ENCODE assay signal across 20 mouse cellular contexts in genomic region chr19:25308156-25308555, GRCm38 (mm10).
A peak's percentile ranks its signal among the peaks of the same experiment; 100 is the strongest.
DNase-seq lines count a peak whose midpoint lies in the region; ATAC-seq and TF ChIP-seq lines count a peak whose summit lies in the region.
"Had no signal": no experiment of that assay in that cellular context is flagged by ENCODE, and none has a peak within 500 bp of the region (broad histone marks: within the 10 kb centered on the region; RNA-seq: fewer than 3 reads in every experiment).

No protein-coding gene starts in this region.

- TF ChIP-seq CTCF in lung, embryonic 14.5 days (IDR thresholded peaks at IDR 0.05; ENCODE audit: low read depth), result no peak

- H3K4me3 ChIP-seq in heart, embryonic 10.5 days, result peak overlapping the region; percentile 40; the same call in 1 of the 2 replicates
- no peak overlapping the region for H3K4me3 ChIP-seq in heart, embryonic 14.5 days (ENCODE audit: control insufficient read depth in 1 of 2, insufficient read depth in 1 of 2, low read depth in 1 of 2, low read length in 2 of 2)
- H3K4me3 ChIP-seq in hindbrain, embryonic 13.5 days, result no peak overlapping the region
- H3K4me3 ChIP-seq in hindbrain, embryonic 12.5 days, result no peak overlapping the region
- no peak overlapping the region for H3K4me3 ChIP-seq in lung, embryonic 14.5 days (ENCODE audit: low read depth, low read length)
- H3K4me3 ChIP-seq: embryonic facial prominence, embryonic 13.5 days; forebrain, embryonic 12.5 days; hindbrain, embryonic 10.5 days had no signal

- WGBS in heart, embryonic 10.5 days, result 32% methylated on average over 2 of the region's 2 CpGs
- 23% methylated on average over 2 of the region's 2 CpGs for WGBS in heart, embryonic 14.5 days
- 60% methylated on average over 2 of the region's 2 CpGs for WGBS in hindbrain, embryonic 13.5 days
- WGBS in hindbrain, embryonic 12.5 days, result 41% methylated on average over 2 of the region's 2 CpGs
- WGBS in lung, embryonic 14.5 days, result 19% methylated on average over 2 of the region's 2 CpGs

- H3K27me3 ChIP-seq in heart, embryonic 10.5 days (ENCODE audit: insufficient read depth, poor library complexity, severe bottlenecking), result no peaks in the 10 kb centered on the region
- H3K27me3 ChIP-seq in heart, embryonic 14.5 days (ENCODE audit: control insufficient read depth, insufficient read depth, low read length), result 0 out of 2 replicates have a peak, but pooled peaks cover 3% of the 10 kb centered on the region
- H3K27me3 ChIP-seq in hindbrain, embryonic 13.5 days, result 0 out of 2 replicates have a peak, but pooled peaks cover 2% of the 10 kb centered on the region
- H3K27me3 ChIP-seq in hindbrain, embryonic 12.5 days, result peaks cover 6% of the 10 kb centered on the region; the same call in 1 of the 2 replicates
- no peaks in the 10 kb centered on the region for H3K27me3 ChIP-seq in lung, embryonic 14.5 days (ENCODE audit: insufficient read depth, low read length)
- H3K27me3 ChIP-seq: embryonic facial prominence, embryonic 13.5 days had no signal

- ATAC-seq in heart, embryonic 14.5 days (ENCODE audit: insufficient number of reproducible peaks, insufficient read depth, low FRiP score, low read depth), result no peak
- ATAC-seq in hindbrain, embryonic 13.5 days (ENCODE audit: low FRiP score), result 0 out of 2 replicates have a peak, but pooled peaks have one; percentile 32
- no peak for ATAC-seq in hindbrain, embryonic 12.5 days (ENCODE audit: low FRiP score)
- 0 out of 2 replicates have a peak, but pooled peaks have one; percentile 37 for ATAC-seq in lung, embryonic 14.5 days (ENCODE audit: insufficient read depth)
- ATAC-seq: forebrain, embryonic 16.5 days; inflammation-experienced regulatory T-cells, adult 6 months; intestine, postnatal 0 days had no signal

- H3K27ac ChIP-seq in heart, embryonic 10.5 days, result peak overlapping the region; percentile 85; the same call in 1 of the 2 replicates
- peak overlapping the region; percentile 57 to 59; a peak in 3 of 4 replicates for H3K27ac ChIP-seq in heart, embryonic 14.5 days (replicated peaks in 1 of 2; ENCODE audit: control insufficient read depth in 1 of 2, insufficient read depth in 1 of 2, low read depth in 2 of 2, low read length in 2 of 2)
- no peak overlapping the region for H3K27ac ChIP-seq in hindbrain, embryonic 13.5 days
- no peak overlapping the region for H3K27ac ChIP-seq in hindbrain, embryonic 12.5 days
- H3K27ac ChIP-seq in lung, embryonic 14.5 days (ENCODE audit: low read depth), result no peak overlapping the region
- H3K27ac ChIP-seq: embryonic facial prominence, embryonic 13.5 days; forebrain, embryonic 12.5 days had no signal

- intact Hi-C loops in heart, postnatal 36 days (cut with DNase I), result no loop called here
- intact Hi-C loops in heart, postnatal 10 days (cut with DNase I), result no loop called here

- H3K4me2 ChIP-seq in heart, embryonic 14.5 days (ENCODE audit: low read length), result peak overlapping the region; percentile 55; the same call in 1 of the 2 replicates
- no peak overlapping the region for H3K4me2 ChIP-seq in hindbrain, embryonic 13.5 days
- no peak overlapping the region for H3K4me2 ChIP-seq in hindbrain, embryonic 12.5 days (replicated peaks)
- H3K4me2 ChIP-seq in lung, embryonic 14.5 days, result no peak overlapping the region
- H3K4me2 ChIP-seq: embryonic facial prominence, embryonic 13.5 days; forebrain, embryonic 12.5 days had no signal

- DNase-seq in heart, embryonic 10.5 days (ENCODE audit: low spot score), result no peak
- DNase-seq in heart, postnatal 36 days, result no peak
- DNase-seq in heart, postnatal 10 days, result no peak
- DNase-seq in lung, embryonic 14.5 days, result no peak
- DNase-seq in lung, postnatal 4 days, result no peak
- DNase-seq: adrenal gland, adult 2 months; adrenal gland, postnatal 25 days; cerebellum, adult 18-20 months; cerebellum, adult 9-11 months; cerebellum, postnatal 36 days; gastrocnemius, postnatal 10 days had no signal

- H3K9me3 ChIP-seq in heart, embryonic 10.5 days, result no peaks in the 10 kb centered on the region
- no peaks in the 10 kb centered on the region for H3K9me3 ChIP-seq in heart, embryonic 14.5 days (ENCODE audit: control insufficient read depth, low read length)
- H3K9me3 ChIP-seq in hindbrain, embryonic 13.5 days, result no peaks in the 10 kb centered on the region
- H3K9me3 ChIP-seq in hindbrain, embryonic 12.5 days (replicated peaks), result no peaks in the 10 kb centered on the region
- H3K9me3 ChIP-seq in lung, embryonic 14.5 days (ENCODE audit: low read depth, low read length), result no peaks in the 10 kb centered on the region
- H3K9me3 ChIP-seq: embryonic facial prominence, embryonic 13.5 days; forebrain, embryonic 12.5 days; hindbrain, embryonic 10.5 days had no signal

- H3K36me3 ChIP-seq in heart, embryonic 10.5 days, result no peaks in the 10 kb centered on the region
- H3K36me3 ChIP-seq in heart, embryonic 14.5 days (ENCODE audit: control insufficient read depth, insufficient read depth, low read length), result no peaks in the 10 kb centered on the region
- H3K36me3 ChIP-seq in hindbrain, embryonic 13.5 days, result no peaks in the 10 kb centered on the region
- H3K36me3 ChIP-seq in hindbrain, embryonic 12.5 days, result no peaks in the 10 kb centered on the region
- H3K36me3 ChIP-seq in lung, embryonic 14.5 days (ENCODE audit: insufficient read depth), result no peaks in the 10 kb centered on the region
- H3K36me3 ChIP-seq: embryonic facial prominence, embryonic 13.5 days; forebrain, embryonic 12.5 days; hindbrain, embryonic 10.5 days had no signal

- H3K9ac ChIP-seq in heart, embryonic 14.5 days (ENCODE audit: low read length), result no peak overlapping the region
- H3K9ac ChIP-seq in hindbrain, embryonic 13.5 days, result no peak overlapping the region
- H3K9ac ChIP-seq in hindbrain, embryonic 12.5 days, result no peak overlapping the region
- H3K9ac ChIP-seq in lung, embryonic 14.5 days, result no peak overlapping the region
- H3K9ac ChIP-seq: forebrain, embryonic 12.5 days had no signal

- H3K4me1 ChIP-seq in heart, embryonic 10.5 days, result peaks cover 57% of the 10 kb centered on the region
- H3K4me1 ChIP-seq in heart, embryonic 14.5 days (ENCODE audit: control insufficient read depth in 2 of 2, insufficient read depth in 2 of 2, low read length in 2 of 2), result peaks cover 22 to 56% of the 10 kb centered on the region in 2 experiments
- peaks cover 7% of the 10 kb centered on the region for H3K4me1 ChIP-seq in hindbrain, embryonic 13.5 days (replicated peaks)
- H3K4me1 ChIP-seq in hindbrain, embryonic 12.5 days, result peaks cover 10% of the 10 kb centered on the region
- no peaks in the 10 kb centered on the region for H3K4me1 ChIP-seq in lung, embryonic 14.5 days (ENCODE audit: insufficient read depth)

Comparison
In these comparisons a context has a peak if more than half of its experiments do, and no peak if none do; other contexts are left out.
1. ATAC-seq: peak in hindbrain, embryonic 13.5 days (single experiment) and lung, embryonic 14.5 days (single experiment); none in heart, embryonic 14.5 days (single experiment) and hindbrain, embryonic 12.5 days (single experiment).
2. H3K27ac ChIP-seq: peak in heart, embryonic 10.5 days (single experiment) and heart, embryonic 14.5 days (2 of 2); none in hindbrain, embryonic 13.5 days (single experiment), hindbrain, embryonic 12.5 days (single experiment) and lung, embryonic 14.5 days (single experiment).